Mouse (Mus musculus): ENCODE results near the gene Ddr1. TPM values are rescaled to one million over a fixed set of nuclear protein-coding genes. Genes with fewer than 3 reads are reported as not detected.
A peak's percentile ranks its signal among the peaks of the same experiment; 100 is the strongest.

Ddr1 gene
- polyA plus RNA-seq, 2 experiments = 49.4 to 58.2 TPM

GRCm38 (mm10) chr17:35698501-35698883 lies 5.9 kb downstream of the Ddr1 start:
- H3K4me3 ChIP-seq (replicated peaks; ENCODE audit: low read length) = peak overlapping the region; percentile 28
- H3K36me3 ChIP-seq (ENCODE audit: control insufficient read depth, insufficient read depth, low read length) = peaks cover 11% of the 10 kb centered on the region; the same call in 1 of the 2 replicates
- peak overlapping the region; percentile 21; the same call in 1 of the 2 replicates for H3K27ac ChIP-seq (replicated peaks; ENCODE audit: low read depth, low read length)
- 40% methylated on average over 5 of the region's 5 CpGs for WGBS
- H3K9me3 ChIP-seq (ENCODE audit: control insufficient read depth, low read length) = 0 out of 2 replicates have a peak, but pooled peaks cover 4% of the 10 kb centered on the region
- DNase-seq (ENCODE audit: low spot score) (no peak), ATAC-seq (ENCODE audit: low FRiP score, low read depth) (no peak)
- H3K4me1 ChIP-seq (ENCODE audit: control insufficient read depth, insufficient read depth, low read length) = peaks cover 39% of the 10 kb centered on the region
- no peaks in the 10 kb centered on the region; the same call in 1 of the 2 replicates for H3K27me3 ChIP-seq (ENCODE audit: control insufficient read depth, insufficient read depth, low read length)
- no peak overlapping the region; the same call in 1 of the 2 replicates for H3K9ac ChIP-seq (ENCODE audit: low read depth, low read length, severe bottlenecking)
- peak overlapping the region; percentile 43 for H3K4me2 ChIP-seq (replicated peaks; ENCODE audit: low read depth, low read length, severe bottlenecking)
- TF ChIP-seq POLR2A (IDR thresholded peaks at IDR 0.05; ENCODE audit: borderline replicate concordance, extremely low read depth, insufficient read depth, insufficient read length) = no peak

- WGBS = 11% methylated on average over 16 of the region's 16 CpGs
- Histone ChIP-seq H3K9ac (ENCODE audit: low read depth, low read length, severe bottlenecking) (peak overlapping the region; percentile 34), H3K27ac (replicated peaks; ENCODE audit: low read depth, low read length) (peak overlapping the region; percentile 21; the same call in 1 of the 2 replicates), H3K4me1 (ENCODE audit: control insufficient read depth, insufficient read depth, low read length) (peaks cover 39% of the 10 kb centered on the region), H3K4me3 (replicated peaks; ENCODE audit: low read length) (peak overlapping the region; percentile 28), H3K9me3 (ENCODE audit: control insufficient read depth, low read length) (0 out of 2 replicates have a peak, but pooled peaks cover 4% of the 10 kb centered on the region), H3K27me3 (ENCODE audit: control insufficient read depth, insufficient read depth, low read length) (no peaks in the 10 kb centered on the region; the same call in 1 of the 2 replicates), H3K36me3 (ENCODE audit: control insufficient read depth, insufficient read depth, low read length) (peaks cover 16% of the 10 kb centered on the region), H3K4me2 (replicated peaks; ENCODE audit: low read depth, low read length, severe bottlenecking) (peak overlapping the region; percentile 43)
- TF ChIP-seq POLR2A (IDR thresholded peaks at IDR 0.05; ENCODE audit: borderline replicate concordance, extremely low read depth, insufficient read depth, insufficient read length) = no peak
- ATAC-seq (ENCODE audit: low FRiP score, low read depth) = peak; percentile 16; the same call in 1 of the 2 replicates
- peak; percentile 43 for DNase-seq (ENCODE audit: low spot score)
These were observed 6.5 kb downstream of the Ddr1 start for GRCm38 (mm10) chr17:35697759-35698500.

GRCm38 (mm10) chr17:35697429-35697758 lies 7.0 kb downstream of the Ddr1 start:
- Histone ChIP-seq H3K9me3 (ENCODE audit: control insufficient read depth, low read length) (0 out of 2 replicates have a peak, but pooled peaks cover 4% of the 10 kb centered on the region), H3K4me1 (ENCODE audit: control insufficient read depth, insufficient read depth, low read length) (peaks cover 35% of the 10 kb centered on the region), H3K9ac (ENCODE audit: low read depth, low read length, severe bottlenecking) (peak overlapping the region; percentile 34), H3K27ac (replicated peaks; ENCODE audit: low read depth, low read length) (no peak overlapping the region), H3K36me3 (ENCODE audit: control insufficient read depth, insufficient read depth, low read length) (peaks cover 22% of the 10 kb centered on the region), H3K4me3 (replicated peaks; ENCODE audit: low read length) (peak overlapping the region; percentile 28), H3K4me2 (replicated peaks; ENCODE audit: low read depth, low read length, severe bottlenecking) (peak overlapping the region; percentile 43), H3K27me3 (ENCODE audit: control insufficient read depth, insufficient read depth, low read length) (no peaks in the 10 kb centered on the region; the same call in 1 of the 2 replicates)
- TF ChIP-seq POLR2A (IDR thresholded peaks at IDR 0.05; ENCODE audit: borderline replicate concordance, extremely low read depth, insufficient read depth, insufficient read length) = no peak
- 57% methylated on average over 1 of the region's 1 CpGs for whole genome bisulfite sequencing
- ATAC-seq (ENCODE audit: low FRiP score, low read depth) (no peak), DNase-seq (ENCODE audit: low spot score) (no peak)

GRCm38 (mm10) chr17:35696691-35697090 lies 7.7 kb downstream of the Ddr1 start:
- Histone ChIP-seq H3K9me3 (ENCODE audit: control insufficient read depth, low read length) (0 out of 2 replicates have a peak, but pooled peaks cover 4% of the 10 kb centered on the region), H3K27ac (replicated peaks; ENCODE audit: low read depth, low read length) (no peak overlapping the region), H3K27me3 (ENCODE audit: control insufficient read depth, insufficient read depth, low read length) (no peaks in the 10 kb centered on the region), H3K36me3 (ENCODE audit: control insufficient read depth, insufficient read depth, low read length) (peaks cover 29% of the 10 kb centered on the region), H3K4me1 (ENCODE audit: control insufficient read depth, insufficient read depth, low read length) (peaks cover 28% of the 10 kb centered on the region), H3K4me3 (replicated peaks; ENCODE audit: low read length) (no peak overlapping the region), H3K4me2 (replicated peaks; ENCODE audit: low read depth, low read length, severe bottlenecking) (peak overlapping the region; percentile 43; the same call in 1 of the 2 replicates), H3K9ac (ENCODE audit: low read depth, low read length, severe bottlenecking) (no peak overlapping the region)
- 57% methylated on average over 6 of the region's 6 CpGs for WGBS
- DNase-seq (ENCODE audit: low spot score) (no peak), ATAC-seq (ENCODE audit: low FRiP score, low read depth) (no peak)
- no peak for TF ChIP-seq POLR2A (IDR thresholded peaks at IDR 0.05; ENCODE audit: borderline replicate concordance, extremely low read depth, insufficient read depth, insufficient read length)

- ATAC-seq (ENCODE audit: low FRiP score, low read depth) (no peak), DNase-seq (ENCODE audit: low spot score) (no peak)
- no peak for TF ChIP-seq POLR2A (IDR thresholded peaks at IDR 0.05; ENCODE audit: borderline replicate concordance, extremely low read depth, insufficient read depth, insufficient read length)
- Histone ChIP-seq H3K27ac (replicated peaks; ENCODE audit: low read depth, low read length) (no peak overlapping the region), H3K36me3 (ENCODE audit: control insufficient read depth, insufficient read depth, low read length) (peaks cover 42% of the 10 kb centered on the region), H3K9me3 (ENCODE audit: control insufficient read depth, low read length) (0 out of 2 replicates have a peak, but pooled peaks cover 4% of the 10 kb centered on the region), H3K4me2 (replicated peaks; ENCODE audit: low read depth, low read length, severe bottlenecking) (no peak overlapping the region), H3K9ac (ENCODE audit: low read depth, low read length, severe bottlenecking) (no peak overlapping the region), H3K4me1 (ENCODE audit: control insufficient read depth, insufficient read depth, low read length) (peaks cover 27% of the 10 kb centered on the region), H3K27me3 (ENCODE audit: control insufficient read depth, insufficient read depth, low read length) (no peaks in the 10 kb centered on the region), H3K4me3 (replicated peaks; ENCODE audit: low read length) (no peak overlapping the region)
- WGBS = 95% methylated on average over 2 of the region's 2 CpGs
These were observed 9.1 kb downstream of the Ddr1 start for GRCm38 (mm10) chr17:35695289-35695688.
